Mouse (Mus musculus) lung, adult 2 months (tissue): Measurements from ENCODE around the gene Ttc8. TPM values are rescaled to one million over a fixed set of nuclear protein-coding genes. Genes with fewer than 3 reads are reported as not detected.
A peak's percentile ranks its signal among the peaks of the same experiment; 100 is the strongest.

ENCODE experiments used
- DNase-seq: peaks from one replicate; pipeline ENCODE4 v3.0.0; 2022
- H3K4me1 ChIP-seq: fragments of 200-500 bp; 2 replicates; pipeline ENCODE4 v1.6.1; 2011; ENCODE audit warnings: low read length; ENCODE audit not compliant: control insufficient read depth, insufficient read depth
- H3K4me3 ChIP-seq: fragments of 200-500 bp; replicated peaks from 2 replicates; pipeline ENCODE3; 2011; ENCODE audit warnings: low read depth, mild to moderate bottlenecking, control low read depth, low read length; ENCODE audit errors: extremely low read depth
- CTCF ChIP-seq: fragments of 200-500 bp; IDR thresholded peaks from 2 replicates; pipeline ENCODE4 v1.5.1; 2011; ENCODE audit warnings: mild to moderate bottlenecking, low read length, control low read depth; ENCODE audit not compliant: insufficient read depth
- POLR2A ChIP-seq: fragments of 200-500 bp; IDR thresholded peaks from 2 replicates; pipeline ENCODE4 v1.6.1; 2011; ENCODE audit warnings: low read depth, mild to moderate bottlenecking, control low read depth, low read length, borderline replicate concordance; ENCODE audit errors: extremely low read depth
- WGBS: fragments of 180-500 bp; shearing (Covaris S2); methylation state at CpG from one replicate; pipeline ENCODE4 v1.1.7; 2018; 5-methylcytosine and 5-hydroxymethylcytosine counted together
- polyA plus RNA-seq: library from polyadenylated mRNA; depleted of rRNA; stranded (reverse); fragments of >200 nt; gene quantifications from 2 replicates; pipeline ENCODE4 v1.2.3, GENCODE M21; 2012; rRNA removed

Gene Ttc8
- 9.6 and 10.5 TPM in 2 replicates for polyA plus RNA-seq

DNA sequence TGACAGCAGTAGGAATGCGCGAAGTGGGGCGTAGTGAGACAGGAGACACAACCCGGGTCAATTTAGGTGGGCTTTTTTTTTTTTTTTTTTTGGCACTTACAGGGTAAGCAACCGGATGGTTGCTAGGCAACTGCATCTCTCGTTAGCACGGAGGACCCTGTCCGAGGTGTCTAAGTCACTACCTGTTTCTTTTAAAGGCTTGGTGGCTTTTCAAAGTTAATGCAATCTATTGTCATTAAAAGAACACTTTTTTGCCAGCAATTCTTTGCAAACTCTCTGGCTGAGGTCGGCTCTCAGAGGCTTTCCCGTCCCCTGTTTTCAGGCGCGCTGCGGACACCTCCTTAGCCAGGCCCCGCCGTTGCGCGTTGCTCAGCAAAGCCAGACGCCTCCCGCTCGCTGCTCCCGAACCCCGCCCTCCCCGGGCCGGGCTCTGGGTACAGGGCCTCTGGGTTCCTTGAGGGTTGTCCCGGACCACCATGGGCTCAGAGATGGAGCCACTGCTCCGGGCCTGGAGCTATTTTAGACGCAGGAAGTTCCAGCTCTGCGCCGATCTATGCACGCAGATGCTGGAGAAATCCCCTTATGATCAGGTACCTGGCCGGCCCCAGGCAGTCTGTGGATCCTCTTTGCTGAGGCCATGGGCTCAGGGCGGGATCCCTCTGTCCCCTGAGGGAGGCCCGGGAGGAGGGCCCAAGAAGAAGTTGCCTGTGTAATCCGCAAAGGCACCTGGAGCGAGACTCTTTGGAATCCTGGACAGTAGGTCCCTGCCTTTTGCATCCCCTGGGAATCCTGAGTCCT, at the start of gene Ttc8:
TSS of gene Ttc8 (plus strand) at position 381 of the 798 bp plus-strand sequence.
- peak; percentile 78 for DNase-seq
- no peaks in the 10 kb centered on the region for H3K4me1 ChIP-seq
- WGBS, result 1% methylated on average over 35 of the region's 35 CpGs
- no peak for TF ChIP-seq CTCF
- TF ChIP-seq POLR2A, result no peak
- H3K4me3 ChIP-seq, result peak within 1 kb of the TSS; percentile 83

DNA sequence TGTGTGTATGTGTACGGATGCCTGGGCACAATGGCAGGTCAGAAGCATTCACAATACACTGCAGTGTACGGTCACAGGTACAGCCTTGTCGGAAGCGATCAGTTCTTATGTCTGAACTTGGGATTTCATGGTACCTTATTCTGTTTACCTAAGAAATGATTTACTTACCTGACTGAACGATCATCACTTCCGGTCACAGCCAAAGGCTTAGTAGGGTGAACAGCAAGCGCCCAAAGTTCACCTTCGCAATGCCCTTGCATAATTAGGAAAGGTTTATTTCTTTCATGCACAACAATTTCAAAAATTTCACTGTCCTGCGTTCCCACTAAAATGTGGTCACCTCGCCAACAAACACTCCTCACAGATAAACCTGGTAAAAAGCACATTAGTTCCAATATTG, 47.5 kb upstream of the Ttc8 start:
- Histone ChIP-seq H3K4me3 (no peak overlapping the region), H3K4me1 (no peaks in the 10 kb centered on the region)
- DNase-seq, result no peak
- TF ChIP-seq POLR2A (no peak), CTCF (no peak)
- 89% methylated on average over 10 of the region's 10 CpGs for WGBS

DNA sequence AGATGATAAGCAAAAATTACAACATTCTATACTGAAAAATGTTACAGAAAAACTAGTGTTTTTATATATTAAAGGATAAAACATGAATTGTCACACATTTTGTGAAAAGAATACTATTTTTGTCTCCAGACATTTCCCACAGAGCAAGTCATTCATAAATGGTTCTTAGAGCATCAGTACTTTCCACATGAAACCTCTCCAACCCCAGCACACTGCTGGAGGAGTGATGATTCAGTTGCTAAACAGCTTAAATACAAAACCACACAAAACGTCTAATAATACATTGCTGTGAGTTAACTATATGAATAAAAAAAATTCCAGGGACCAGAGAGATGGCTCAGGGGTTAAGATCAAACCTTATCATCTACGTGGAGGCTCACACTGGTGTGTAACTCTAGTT, 45.2 kb upstream of the Ttc8 start:
- no peak for DNase-seq
- TF ChIP-seq CTCF (no peak), POLR2A (no peak)
- Histone ChIP-seq H3K4me1 (no peaks in the 10 kb centered on the region), H3K4me3 (no peak overlapping the region)
- 62% methylated on average over 2 of the region's 2 CpGs for WGBS

GRCm38 (mm10) chr12:98878693-98879092, 41.7 kb upstream of the Ttc8 start:
- DNase-seq, result no peak
- 84% methylated on average over 1 of the region's 1 CpGs for WGBS
- H3K4me1 ChIP-seq, result no peaks in the 10 kb centered on the region
- no peak for TF ChIP-seq POLR2A
- TF ChIP-seq CTCF, result no peak
- no peak overlapping the region for H3K4me3 ChIP-seq

DNA sequence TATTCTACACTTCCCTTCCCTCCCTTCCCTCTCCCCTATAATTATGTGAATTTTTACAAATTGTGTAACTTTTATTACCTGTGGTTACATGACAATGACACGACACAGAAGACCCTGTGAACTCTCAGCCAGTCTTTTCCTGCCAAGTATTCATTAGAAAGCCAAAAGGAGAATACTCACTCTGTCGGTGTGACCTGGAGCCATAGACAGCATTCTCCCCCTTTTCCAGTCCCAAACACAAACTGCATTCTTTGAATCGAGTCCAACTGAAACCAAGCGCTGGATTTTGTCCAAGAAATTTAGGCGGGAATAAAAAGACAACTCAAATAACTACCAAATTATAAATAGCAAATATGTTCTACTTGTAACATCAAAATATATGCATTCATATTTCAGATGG, 38.6 kb upstream of the Ttc8 start:
- TF ChIP-seq POLR2A (no peak), CTCF (no peak)
- Histone ChIP-seq H3K4me3 (no peak overlapping the region), H3K4me1 (no peaks in the 10 kb centered on the region)
- DNase-seq, result no peak
- WGBS, result 30% methylated on average over 5 of the region's 5 CpGs

DNA sequence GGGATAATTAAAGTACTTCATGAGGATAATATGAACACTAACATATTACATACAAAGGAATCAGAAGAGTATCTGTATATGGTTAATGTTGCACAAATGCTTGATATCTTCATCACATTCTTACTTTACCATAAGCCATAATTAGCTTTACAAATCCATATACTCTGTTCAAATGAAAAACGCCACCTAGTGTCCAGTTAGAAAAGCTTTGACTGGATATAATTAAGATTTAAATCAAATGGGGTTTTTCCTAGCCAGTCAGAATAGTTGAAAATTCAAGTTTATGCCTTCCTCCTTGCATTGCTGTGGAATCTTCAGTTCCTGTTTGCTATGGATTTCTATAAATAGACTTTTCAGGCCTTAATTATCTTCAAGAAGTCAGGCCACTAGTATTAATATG, 35.9 kb upstream of the Ttc8 start:
- WGBS, result 2% methylated on average over 1 of the region's 1 CpGs
- no peak for TF ChIP-seq POLR2A
- TF ChIP-seq CTCF, result peak; percentile 28; the same call in 1 of the 2 replicates
- DNase-seq, result no peak

GRCm38 (mm10) chr12:98896761-98897160, 23.6 kb upstream of the Ttc8 start:
- 57% methylated on average over 1 of the region's 1 CpGs for WGBS
- H3K4me1 ChIP-seq, result no peaks in the 10 kb centered on the region
- no peak for TF ChIP-seq POLR2A
- no peak for TF ChIP-seq CTCF
- no peak overlapping the region for H3K4me3 ChIP-seq
- DNase-seq, result no peak

More for the DNA sequence above, 35.9 kb upstream of the Ttc8 start:
- H3K4me3 ChIP-seq, result no peak overlapping the region
- no peaks in the 10 kb centered on the region for H3K4me1 ChIP-seq

GRCm38 (mm10) chr12:98899676-98900075, 20.7 kb upstream of the Ttc8 start:
- TF ChIP-seq POLR2A, result no peak
- TF ChIP-seq CTCF, result no peak
- DNase-seq, result no peak
- Histone ChIP-seq H3K4me1 (no peaks in the 10 kb centered on the region), H3K4me3 (no peak overlapping the region)
- WGBS, result 87% methylated on average over 6 of the region's 6 CpGs

DNA sequence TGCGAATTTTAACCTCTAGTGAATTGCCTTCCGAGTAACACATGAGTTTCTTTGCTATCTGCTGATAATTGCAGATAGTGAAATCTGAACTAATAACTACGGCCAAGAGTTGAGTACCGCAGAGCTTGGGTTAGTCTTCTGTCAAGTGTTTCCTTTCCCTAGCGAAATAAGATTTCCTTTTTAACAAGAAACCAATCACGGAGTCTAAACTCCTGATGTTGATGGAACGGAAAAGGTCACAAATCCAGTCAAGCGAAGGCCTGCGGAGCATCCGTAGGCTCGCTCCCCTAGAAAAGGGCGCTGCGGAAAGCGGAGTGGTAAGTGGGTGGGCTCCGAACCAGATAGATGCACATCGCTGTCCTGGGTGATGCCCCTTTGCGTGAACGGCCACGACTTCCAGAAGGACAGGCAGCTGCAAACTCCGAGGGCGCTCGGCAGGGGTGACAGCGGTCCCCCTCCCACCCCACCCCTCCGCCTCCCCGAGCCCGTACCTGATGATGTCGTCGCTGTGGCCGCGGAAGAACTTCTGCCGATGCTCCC, 20.0 kb upstream of the Ttc8 start:
- TF ChIP-seq CTCF (no peak), POLR2A (no peak)
- H3K4me1 ChIP-seq, result no peaks in the 10 kb centered on the region
- H3K4me3 ChIP-seq, result peak overlapping the region; percentile 76
- DNase-seq, result no peak
- WGBS, result 4% methylated on average over 31 of the region's 31 CpGs
